Mouse (Mus musculus): ENCODE measurements around the gene Gm30737.
"Not testable (repeated sequence)": the region's sequence is repeated elsewhere in the genome, so short reads cannot be mapped to it uniquely, and the experiment has no call there.

Gm30737 gene

GRCm38 (mm10) chrY:14400410-14400809, at the start of gene Gm30737:
TSS of gene Gm30737 (plus strand) at chrY:14400710.
- DNase-seq (ENCODE audit: low read depth, low spot score), result not testable (repeated sequence)
